Mouse (Mus musculus) liver, embryonic 15.5 days (tissue): ENCODE measurements around the gene Krt35. TPM values are rescaled to one million over a fixed set of nuclear protein-coding genes. Genes with fewer than 3 reads are reported as not detected.

Experiments used
- ATAC-seq: fragments of 200-750 bp; cut with Nextera tagmentation; 2 replicates; pipeline ENCODE4 v1.8.0; 2017; ENCODE audit warnings: moderate number of reproducible peaks, mild to moderate bottlenecking, moderate library complexity; ENCODE audit not compliant: insufficient read depth
- H3K27ac ChIP-seq: fragments of 300-500 bp; sonication (generic); replicated peaks from 2 replicates; pipeline ENCODE4 v1.5.1; 2015; ENCODE audit warnings: mild to moderate bottlenecking, inconsistent platforms
- H3K27me3 ChIP-seq: fragments of 300-500 bp; sonication (generic); 2 replicates; pipeline ENCODE4 v1.6.1; 2015; ENCODE audit warnings: mild to moderate bottlenecking, inconsistent platforms
- H3K36me3 ChIP-seq: fragments of 300-500 bp; sonication (generic); replicated peaks from 2 replicates; pipeline ENCODE4 v1.6.1; 2015; ENCODE audit warnings: moderate library complexity, mild to moderate bottlenecking, inconsistent platforms
- H3K4me1 ChIP-seq: fragments of 300-500 bp; sonication (generic); replicated peaks from 2 replicates; pipeline ENCODE4 v1.6.1; 2015; ENCODE audit warnings: inconsistent platforms
- H3K4me2 ChIP-seq: fragments of 300-500 bp; sonication (generic); 2 replicates; pipeline ENCODE4 v1.6.1; 2015; ENCODE audit warnings: moderate library complexity, mild to moderate bottlenecking, inconsistent platforms
- H3K4me3 ChIP-seq: fragments of 300-500 bp; sonication (generic); replicated peaks from 2 replicates; pipeline ENCODE4 v1.5.1; 2015; ENCODE audit warnings: mild to moderate bottlenecking, inconsistent platforms
- H3K9ac ChIP-seq: fragments of 300-500 bp; sonication (generic); 2 replicates; pipeline ENCODE4 v1.6.1; 2015; ENCODE audit warnings: moderate library complexity, mild to moderate bottlenecking, inconsistent platforms
- H3K9me3 ChIP-seq: fragments of 300-500 bp; sonication (generic); replicated peaks from 2 replicates; pipeline ENCODE4 v1.6.1; 2016; ENCODE audit warnings: inconsistent platforms
- WGBS: fragments of 180-500 bp; shearing (Covaris S2); methylation state at CpG from one replicate; pipeline ENCODE4 v1.1.7; 2015; ENCODE audit warnings: mixed read lengths; ENCODE audit not compliant: insufficient replicate concordance; 5-methylcytosine and 5-hydroxymethylcytosine counted together
- polyA plus RNA-seq: library from polyadenylated mRNA; unstranded; fragments of >200 nt; fragmentation: Nextera tagmentation; extraction: Ambion mirVana; gene quantifications from 2 replicates; pipeline ENCODE4 v1.2.1, GENCODE M21; 2015

Krt35 gene
- polyA plus RNA-seq, result not detected in 2 replicates

DNA sequence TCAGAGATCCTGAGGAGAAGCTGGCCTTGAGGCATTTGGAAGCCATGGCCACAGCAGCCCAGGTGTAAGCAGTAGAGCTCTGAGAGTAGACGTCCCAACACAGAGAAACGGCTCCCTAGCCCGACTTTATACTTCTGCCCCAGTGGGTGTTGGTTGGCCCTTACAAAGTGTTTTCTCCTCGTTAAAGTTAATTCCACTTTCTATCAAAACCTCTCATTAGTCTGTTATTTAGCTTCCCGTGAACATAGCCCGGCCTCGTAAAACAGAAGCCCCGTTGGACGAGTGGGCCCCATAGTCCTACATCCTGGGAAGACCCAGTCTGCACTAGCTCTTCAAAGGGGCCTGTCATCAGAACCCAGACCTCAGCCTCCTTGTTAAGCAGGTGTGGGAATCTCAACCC is at the start of gene Krt35:
Krt35 (minus strand) TSS at position 101 of the 400 bp plus-strand sequence.
- ATAC-seq, result no peak
- Histone ChIP-seq H3K36me3 (no peaks in the 10 kb centered on the region), H3K9me3 (no peaks in the 10 kb centered on the region), H3K9ac (no peak within 1 kb of the TSS), H3K4me2 (no peak within 1 kb of the TSS), H3K4me1 (no peaks in the 10 kb centered on the region), H3K27me3 (no peaks in the 10 kb centered on the region), H3K27ac (no peak within 1 kb of the TSS), H3K4me3 (no peak within 1 kb of the TSS)
- 69% methylated on average over 9 of the region's 9 CpGs for WGBS

DNA sequence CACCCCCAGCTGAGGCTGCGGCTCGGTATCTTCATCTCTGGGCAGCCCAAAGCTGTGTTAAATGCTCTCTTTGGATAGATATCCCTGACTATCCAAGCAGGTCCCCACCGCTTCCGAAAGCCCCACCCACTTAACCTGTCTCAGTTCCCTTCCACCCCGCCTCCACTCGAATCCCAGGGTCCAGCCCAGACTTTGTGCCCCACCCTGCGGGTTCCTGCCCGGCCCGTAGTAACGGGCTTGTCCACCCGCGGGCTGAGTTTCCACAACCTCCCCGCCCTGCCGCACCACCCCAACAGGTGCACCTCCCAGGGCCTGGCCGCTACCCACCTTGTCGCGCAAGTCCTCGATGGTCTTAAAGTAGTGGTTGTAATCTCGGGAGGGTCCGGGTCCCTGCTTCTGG is 49.1 kb upstream of the Krt35 start:
- no peak for ATAC-seq
- Histone ChIP-seq H3K4me3 (peak overlapping the region; percentile 5; the same call in 1 of the 2 replicates), H3K9ac (no peak overlapping the region), H3K4me2 (peak overlapping the region; percentile 36), H3K27me3 (peaks cover 34% of the 10 kb centered on the region), H3K9me3 (no peaks in the 10 kb centered on the region), H3K27ac (no peak overlapping the region), H3K36me3 (no peaks in the 10 kb centered on the region), H3K4me1 (no peaks in the 10 kb centered on the region)
- WGBS, result 4% methylated on average over 20 of the region's 20 CpGs

DNA sequence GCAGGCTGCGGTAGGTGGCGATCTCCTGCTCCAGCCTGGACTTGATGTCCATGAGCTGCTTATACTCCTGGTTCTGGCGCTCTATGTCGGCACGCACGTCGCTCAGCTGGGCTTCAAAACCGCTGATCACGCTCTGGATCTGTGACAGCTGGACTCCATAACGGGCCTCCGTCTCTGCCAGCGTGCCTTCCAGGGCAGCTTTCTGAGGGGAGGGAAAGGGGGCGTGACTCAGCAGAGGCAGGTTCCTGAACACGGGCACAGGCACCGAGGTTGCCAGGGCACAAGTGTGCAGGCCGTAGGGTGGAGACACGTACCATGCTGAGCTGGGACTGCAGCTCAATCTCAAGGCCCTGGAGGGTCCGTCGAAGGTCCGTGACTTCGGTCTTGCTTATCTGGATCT is 44.9 kb upstream of the Krt35 start:
- Histone ChIP-seq H3K9me3 (no peaks in the 10 kb centered on the region), H3K4me3 (no peak overlapping the region), H3K27ac (no peak overlapping the region), H3K9ac (no peak overlapping the region), H3K4me2 (no peak overlapping the region), H3K4me1 (no peaks in the 10 kb centered on the region), H3K27me3 (peaks cover 22% of the 10 kb centered on the region), H3K36me3 (no peaks in the 10 kb centered on the region)
- ATAC-seq, result no peak
- WGBS, result 76% methylated on average over 21 of the region's 21 CpGs

DNA sequence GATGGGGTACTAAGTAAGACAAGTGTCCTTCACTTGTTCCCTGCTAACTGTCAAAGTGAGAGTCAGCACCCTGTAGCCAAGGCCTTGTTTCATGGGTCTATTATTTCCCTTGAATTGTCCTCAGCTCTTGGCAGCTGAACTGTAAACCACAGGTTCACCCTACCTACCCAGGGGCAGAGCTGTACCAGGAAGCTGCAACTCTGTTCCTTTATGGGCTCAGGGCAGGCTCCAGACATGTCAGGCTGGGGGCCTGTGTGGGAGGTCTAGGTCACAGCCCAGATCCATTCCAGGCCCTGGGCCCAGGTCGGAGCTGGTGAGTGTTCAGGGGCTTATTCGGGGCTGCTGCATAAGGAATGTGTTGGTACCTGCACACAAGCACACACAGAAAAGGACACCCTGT is 43.4 kb upstream of the Krt35 start:
- no peaks in the 10 kb centered on the region for H3K36me3 ChIP-seq
- H3K4me3 ChIP-seq, result no peak overlapping the region
- H3K9me3 ChIP-seq, result no peaks in the 10 kb centered on the region
- no peak overlapping the region for H3K27ac ChIP-seq
- no peak overlapping the region for H3K9ac ChIP-seq
- peaks cover 6% of the 10 kb centered on the region for H3K27me3 ChIP-seq
- ATAC-seq, result no peak
- no peaks in the 10 kb centered on the region for H3K4me1 ChIP-seq
- WGBS, result 45% methylated on average over 2 of the region's 2 CpGs
- no peak overlapping the region for H3K4me2 ChIP-seq

DNA sequence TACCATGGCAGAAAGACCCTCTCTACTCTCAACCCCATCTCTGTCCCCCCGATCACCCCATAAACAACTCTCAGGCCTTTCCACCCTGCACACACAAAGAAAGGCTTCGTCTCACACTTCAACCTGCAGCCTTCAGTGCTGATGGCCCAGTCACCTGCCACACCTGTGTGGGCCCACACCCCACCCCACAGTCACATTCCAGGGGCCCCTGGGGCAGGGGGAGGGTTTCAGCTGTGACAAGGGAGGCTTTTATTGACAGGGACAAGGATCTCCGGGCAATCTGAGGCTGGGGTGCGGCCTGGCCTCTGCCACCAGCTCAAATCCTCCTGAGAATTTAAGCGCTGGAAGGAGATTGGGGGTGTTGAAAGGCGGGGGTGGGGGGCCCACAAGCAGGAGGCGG is 42.8 kb upstream of the Krt35 start:
- 36% methylated on average over 7 of the region's 7 CpGs for WGBS
- Histone ChIP-seq H3K4me3 (no peak overlapping the region), H3K4me1 (no peaks in the 10 kb centered on the region), H3K27me3 (0 out of 2 replicates have a peak, but pooled peaks cover under 1% of the 10 kb centered on the region), H3K9me3 (no peaks in the 10 kb centered on the region), H3K27ac (no peak overlapping the region), H3K9ac (no peak overlapping the region), H3K4me2 (no peak overlapping the region), H3K36me3 (no peaks in the 10 kb centered on the region)
- ATAC-seq, result no peak

DNA sequence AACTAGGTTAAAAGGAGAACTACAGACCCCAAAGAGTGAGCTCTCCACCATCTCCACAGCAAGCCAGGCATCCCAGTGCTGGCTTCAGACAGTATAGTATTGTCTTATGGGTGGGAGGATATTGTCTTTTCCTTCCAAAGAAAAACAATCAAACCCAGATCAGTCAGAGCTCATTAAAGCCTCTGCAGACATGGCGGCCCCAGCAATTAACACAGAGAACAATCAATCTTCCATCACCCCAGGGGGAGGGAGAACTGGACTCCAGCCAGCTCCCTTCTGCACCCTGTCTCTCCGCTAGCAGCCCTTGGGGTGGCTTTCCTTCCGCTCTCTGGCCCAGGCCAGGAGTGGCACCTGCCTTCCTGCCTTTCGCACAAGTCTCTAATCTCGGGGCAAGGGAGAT is 41.7 kb upstream of the Krt35 start:
- no peak overlapping the region for H3K27ac ChIP-seq
- no peak overlapping the region for H3K4me3 ChIP-seq
- no peak overlapping the region for H3K9ac ChIP-seq
- no peaks in the 10 kb centered on the region for H3K4me1 ChIP-seq
- no peaks in the 10 kb centered on the region for H3K9me3 ChIP-seq
- WGBS, result 40% methylated on average over 5 of the region's 5 CpGs
- no peaks in the 10 kb centered on the region for H3K36me3 ChIP-seq
- no peaks in the 10 kb centered on the region for H3K27me3 ChIP-seq
- ATAC-seq, result no peak
- no peak overlapping the region for H3K4me2 ChIP-seq

DNA sequence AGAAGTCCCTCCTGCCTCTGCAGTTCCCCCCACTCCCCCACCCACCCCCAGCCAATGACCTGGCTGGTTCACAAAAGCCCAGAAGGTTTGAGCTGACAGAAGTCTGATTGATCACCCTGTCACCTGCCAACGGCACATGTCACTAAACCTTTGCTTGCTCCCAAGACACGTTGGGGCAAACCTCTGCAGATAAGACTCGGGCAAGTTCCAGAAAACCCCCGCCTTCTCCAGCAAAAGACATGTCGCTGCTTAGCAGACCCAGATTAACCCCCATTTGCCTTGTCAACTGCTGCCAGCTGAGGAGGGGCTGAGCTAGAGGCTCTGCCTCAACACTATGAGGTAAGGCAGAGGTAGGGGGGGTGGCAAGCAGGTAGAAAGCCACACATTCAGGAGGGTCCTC is 40.5 kb upstream of the Krt35 start:
- Histone ChIP-seq H3K36me3 (no peaks in the 10 kb centered on the region), H3K9ac (no peak overlapping the region), H3K4me3 (no peak overlapping the region), H3K4me2 (no peak overlapping the region), H3K9me3 (no peaks in the 10 kb centered on the region), H3K4me1 (no peaks in the 10 kb centered on the region), H3K27me3 (no peaks in the 10 kb centered on the region), H3K27ac (no peak overlapping the region)
- 16% methylated on average over 5 of the region's 5 CpGs for WGBS
- ATAC-seq, result no peak

DNA sequence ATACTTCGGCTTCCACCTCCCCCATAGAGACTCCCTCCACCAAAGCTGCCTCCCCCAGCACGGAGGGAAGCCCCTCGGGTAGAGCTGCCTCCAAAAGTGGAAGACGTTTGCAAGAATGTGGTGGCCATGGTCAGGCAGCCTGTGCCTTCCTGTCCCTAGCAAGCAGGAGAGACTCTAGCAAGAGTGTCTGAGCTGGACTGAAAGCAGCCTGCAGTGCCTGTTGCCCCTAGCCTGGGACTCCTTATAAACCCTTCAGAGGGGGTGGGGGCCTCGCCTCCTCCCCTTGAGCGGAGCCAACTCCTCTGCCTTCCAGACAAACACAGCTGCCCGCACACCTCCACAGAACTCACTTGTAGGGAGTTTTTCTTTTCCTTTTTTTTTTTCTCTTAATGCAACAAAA is 39.7 kb upstream of the Krt35 start, which contains the start of gene Krt15:
Krt15 (minus strand) TSS at position 198 of the 400 bp plus-strand sequence.
- no peak within 1 kb of the TSS for H3K27ac ChIP-seq
- H3K9me3 ChIP-seq, result no peaks in the 10 kb centered on the region
- H3K4me2 ChIP-seq, result no peak within 1 kb of the TSS
- H3K9ac ChIP-seq, result no peak within 1 kb of the TSS
- H3K4me3 ChIP-seq, result no peak within 1 kb of the TSS
- WGBS, result 53% methylated on average over 7 of the region's 7 CpGs
- H3K4me1 ChIP-seq, result no peaks in the 10 kb centered on the region
- H3K27me3 ChIP-seq, result no peaks in the 10 kb centered on the region
- H3K36me3 ChIP-seq, result no peaks in the 10 kb centered on the region
- ATAC-seq, result no peak

DNA sequence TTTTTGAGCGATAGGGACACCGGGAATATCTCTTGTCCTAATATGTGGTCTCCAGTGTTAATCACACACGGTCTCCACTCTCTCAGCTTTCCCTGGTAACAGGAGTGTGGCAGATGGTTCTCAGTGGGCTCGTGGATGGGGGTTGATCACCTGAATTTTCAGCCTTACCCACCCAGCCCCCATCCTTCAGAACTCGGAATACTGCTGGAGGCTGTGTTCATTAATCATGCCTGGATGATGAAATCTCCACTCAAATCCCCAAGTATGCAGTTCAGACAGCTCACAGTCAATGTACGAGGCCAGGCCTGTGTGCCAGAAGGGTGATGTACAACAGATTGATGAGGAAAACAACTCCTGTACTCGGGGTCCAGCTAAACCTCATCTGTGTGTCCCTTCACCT is 28.9 kb upstream of the Krt35 start:
- H3K36me3 ChIP-seq, result no peaks in the 10 kb centered on the region
- ATAC-seq, result no peak
- WGBS, result 57% methylated on average over 7 of the region's 7 CpGs

DNA sequence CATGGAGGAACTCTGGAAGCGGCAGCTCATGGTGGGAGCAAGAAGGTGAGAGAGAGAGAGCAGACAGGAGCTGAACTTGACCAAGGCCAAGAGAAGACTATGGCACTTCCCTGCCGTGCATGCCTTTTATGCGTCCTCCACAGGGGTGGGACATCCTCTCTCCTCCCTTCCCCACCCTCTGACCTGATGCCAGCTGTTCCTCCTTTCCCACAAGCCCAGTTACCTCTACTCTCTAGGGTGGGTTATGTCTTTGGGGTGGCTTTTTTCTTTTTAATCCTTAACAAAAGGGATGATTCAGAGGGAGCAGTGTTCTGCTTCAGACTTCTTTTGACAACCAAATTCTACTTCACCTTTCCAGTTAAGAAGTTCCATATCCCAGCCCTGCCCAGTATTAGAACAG is 25.4 kb upstream of the Krt35 start, which contains the start of gene Krt13:
Krt13 (minus strand) TSS at position 101 of the 400 bp plus-strand sequence.
- Histone ChIP-seq H3K4me3 (no peak within 1 kb of the TSS), H3K36me3 (no peaks in the 10 kb centered on the region), H3K4me2 (no peak within 1 kb of the TSS), H3K27ac (no peak within 1 kb of the TSS), H3K4me1 (no peaks in the 10 kb centered on the region), H3K27me3 (no peaks in the 10 kb centered on the region), H3K9me3 (no peaks in the 10 kb centered on the region), H3K9ac (no peak within 1 kb of the TSS)
- ATAC-seq, result no peak
- 60% methylated on average over 3 of the region's 3 CpGs for WGBS

More for the DNA sequence above, 28.9 kb upstream of the Krt35 start:
- no peak overlapping the region for H3K4me2 ChIP-seq
- no peak overlapping the region for H3K4me3 ChIP-seq
- no peaks in the 10 kb centered on the region for H3K4me1 ChIP-seq
- H3K9me3 ChIP-seq, result no peaks in the 10 kb centered on the region
- no peak overlapping the region for H3K9ac ChIP-seq
- H3K27me3 ChIP-seq, result no peaks in the 10 kb centered on the region
- no peak overlapping the region for H3K27ac ChIP-seq

DNA sequence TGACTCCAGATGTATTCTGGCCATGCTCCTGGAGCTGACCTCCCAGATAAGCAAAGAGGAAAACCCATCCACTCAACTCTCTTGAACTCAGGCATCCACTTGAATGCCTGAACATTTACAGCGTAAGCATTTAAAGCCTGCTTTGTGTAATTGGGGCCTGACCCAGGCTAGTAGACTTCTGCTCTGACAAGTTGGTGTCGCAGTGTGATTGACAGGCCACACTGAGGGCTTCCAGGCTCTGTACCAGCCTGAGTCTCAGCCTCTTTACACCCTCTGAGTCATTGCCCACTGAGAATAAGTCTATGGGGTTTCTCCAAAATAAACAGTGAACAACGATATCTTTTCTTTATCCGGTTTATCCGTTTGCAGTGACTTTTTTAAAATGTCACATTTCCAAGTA is 24.3 kb upstream of the Krt35 start:
- no peaks in the 10 kb centered on the region for H3K27me3 ChIP-seq
- 72% methylated on average over 5 of the region's 5 CpGs for WGBS
- H3K27ac ChIP-seq, result no peak overlapping the region
- no peak overlapping the region for H3K4me3 ChIP-seq
- no peaks in the 10 kb centered on the region for H3K9me3 ChIP-seq
- ATAC-seq, result no peak
- H3K36me3 ChIP-seq, result no peaks in the 10 kb centered on the region
- no peak overlapping the region for H3K9ac ChIP-seq
- no peak overlapping the region for H3K4me2 ChIP-seq
- no peaks in the 10 kb centered on the region for H3K4me1 ChIP-seq

DNA sequence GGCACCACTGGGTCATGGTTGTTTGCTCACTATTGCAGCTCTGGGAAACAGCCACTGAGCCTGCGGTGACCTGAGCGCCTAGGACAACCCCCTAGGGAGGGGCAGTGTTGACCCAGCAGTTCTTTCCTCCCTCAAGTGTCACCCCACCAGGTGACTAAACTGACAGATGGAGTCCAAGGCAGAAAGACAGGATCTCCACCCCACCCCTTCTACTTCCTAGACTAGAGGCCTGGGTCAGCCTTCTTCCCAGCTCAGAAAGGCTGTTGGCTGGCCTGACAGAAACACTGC is 17.6 kb upstream of the Krt35 start:
- Histone ChIP-seq H3K9ac (no peak overlapping the region), H3K27me3 (no peaks in the 10 kb centered on the region), H3K4me3 (no peak overlapping the region), H3K36me3 (no peaks in the 10 kb centered on the region), H3K27ac (no peak overlapping the region), H3K4me1 (no peaks in the 10 kb centered on the region), H3K9me3 (no peaks in the 10 kb centered on the region), H3K4me2 (no peak overlapping the region)
- ATAC-seq, result no peak
- WGBS, result 63% methylated on average over 2 of the region's 2 CpGs
